Mouse (Mus musculus): ENCODE data around the gene Hk1. TPM values are rescaled to one million over a fixed set of nuclear protein-coding genes. Genes with fewer than 3 reads are reported as not detected.

Gene Hk1
- polyA plus RNA-seq, 1 experiment from 2014 or later = 19.9 TPM

GRCm38 (mm10) chr10:62339211-62340094 is 40.3 kb downstream of the Hk1 start:
- peak overlapping the region; percentile 22 for H3K9ac ChIP-seq (replicated peaks; ENCODE audit: low read length)
- DNase-seq (ENCODE audit: low spot score) (no peak), ATAC-seq (replicated peaks; ENCODE audit: insufficient number of reproducible peaks, low FRiP score, low TSS enrichment, low read depth) (peak; percentile 41)
- H3K4me2 ChIP-seq (ENCODE audit: low read depth, low read length) = peak overlapping the region; percentile 92
- no peaks in the 10 kb centered on the region; the same call in 1 of the 2 replicates for H3K4me1 ChIP-seq (ENCODE audit: control insufficient read depth, insufficient read depth, low read length)
- no peaks in the 10 kb centered on the region for H3K36me3 ChIP-seq (replicated peaks; ENCODE audit: control insufficient read depth, insufficient read depth, low read depth, low read length)
- H3K27ac ChIP-seq (replicated peaks; ENCODE audit: low read depth, low read length) = 0 out of 2 replicates have a peak overlapping the region, but pooled peaks have one; percentile 28
- no peaks in the 10 kb centered on the region for H3K27me3 ChIP-seq (ENCODE audit: control insufficient read depth, insufficient read depth, low read length)
- no peaks in the 10 kb centered on the region for H3K9me3 ChIP-seq (replicated peaks; ENCODE audit: control insufficient read depth, low read length)
- 4% methylated on average over 45 of the region's 45 CpGs for WGBS
- peak overlapping the region; percentile 67 for H3K4me3 ChIP-seq (ENCODE audit: low read depth, low read length)

DNA sequence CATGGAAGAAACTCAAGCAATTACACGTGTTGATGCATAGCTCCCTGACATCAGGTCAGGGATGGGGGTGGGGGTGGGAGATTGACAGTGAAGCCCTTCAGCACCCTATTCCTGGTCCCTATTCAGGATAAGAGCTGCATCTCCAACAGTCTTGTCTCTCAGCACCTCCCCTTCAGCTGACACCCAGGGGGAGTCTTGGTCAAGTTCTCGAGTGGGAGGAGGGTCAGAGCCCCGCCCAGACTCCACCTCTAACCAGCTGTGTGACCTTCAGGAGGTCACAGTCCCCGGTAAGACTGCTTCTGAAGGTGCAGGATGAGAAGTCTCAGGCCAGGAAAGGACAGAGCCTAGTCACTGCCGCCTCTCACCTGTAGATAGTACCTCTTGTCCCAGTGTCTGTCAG is 41.1 kb downstream of the Hk1 start:
- H3K4me3 ChIP-seq (ENCODE audit: low read depth, low read length) = no peak overlapping the region
- H3K27me3 ChIP-seq (ENCODE audit: control insufficient read depth, insufficient read depth, low read length) = no peaks in the 10 kb centered on the region
- no peaks in the 10 kb centered on the region; the same call in 1 of the 2 replicates for H3K4me1 ChIP-seq (ENCODE audit: control insufficient read depth, insufficient read depth, low read length)
- H3K27ac ChIP-seq (replicated peaks; ENCODE audit: low read depth, low read length) = no peak overlapping the region
- DNase-seq (ENCODE audit: low spot score) = no peak
- no peaks in the 10 kb centered on the region for H3K36me3 ChIP-seq (replicated peaks; ENCODE audit: control insufficient read depth, insufficient read depth, low read depth, low read length)
- no peak for ATAC-seq (replicated peaks; ENCODE audit: insufficient number of reproducible peaks, low FRiP score, low TSS enrichment, low read depth)
- 22% methylated on average over 5 of the region's 5 CpGs for WGBS
- H3K9me3 ChIP-seq (replicated peaks; ENCODE audit: control insufficient read depth, low read length) = no peaks in the 10 kb centered on the region
- H3K9ac ChIP-seq (replicated peaks; ENCODE audit: low read length) = no peak overlapping the region
- H3K4me2 ChIP-seq (ENCODE audit: low read depth, low read length) = no peak overlapping the region

DNA sequence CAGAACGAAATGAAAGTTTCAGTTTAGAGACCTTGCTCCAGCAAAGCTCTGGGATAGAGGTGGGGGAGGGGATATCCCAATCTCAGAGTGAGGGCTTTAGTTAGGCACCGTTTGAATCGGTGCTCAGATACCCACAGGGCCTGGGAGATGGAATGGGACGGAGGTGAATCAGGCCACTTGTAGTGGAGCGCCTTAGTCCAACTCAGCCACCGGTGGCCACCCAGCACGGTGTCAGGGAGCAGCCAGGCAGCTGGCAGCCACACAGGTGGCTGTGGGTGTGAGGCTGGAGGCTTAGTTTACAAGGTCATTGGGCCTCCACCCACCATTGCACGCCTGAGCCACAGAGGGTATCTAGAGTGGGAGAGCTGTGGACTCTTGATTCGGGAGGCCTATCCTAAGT is 41.5 kb downstream of the Hk1 start:
- Histone ChIP-seq H3K4me2 (ENCODE audit: low read depth, low read length) (no peak overlapping the region), H3K27me3 (ENCODE audit: control insufficient read depth, insufficient read depth, low read length) (no peaks in the 10 kb centered on the region), H3K27ac (replicated peaks; ENCODE audit: low read depth, low read length) (no peak overlapping the region), H3K36me3 (replicated peaks; ENCODE audit: control insufficient read depth, insufficient read depth, low read depth, low read length) (no peaks in the 10 kb centered on the region), H3K4me3 (ENCODE audit: low read depth, low read length) (no peak overlapping the region), H3K9me3 (replicated peaks; ENCODE audit: control insufficient read depth, low read length) (no peaks in the 10 kb centered on the region), H3K9ac (replicated peaks; ENCODE audit: low read length) (no peak overlapping the region), H3K4me1 (ENCODE audit: control insufficient read depth, insufficient read depth, low read length) (no peaks in the 10 kb centered on the region; the same call in 1 of the 2 replicates)
- 41% methylated on average over 9 of the region's 9 CpGs for WGBS
- no peak for ATAC-seq (replicated peaks; ENCODE audit: insufficient number of reproducible peaks, low FRiP score, low TSS enrichment, low read depth)
- no peak for DNase-seq (ENCODE audit: low spot score)

GRCm38 (mm10) chr10:62336601-62337578 is 42.8 kb downstream of the Hk1 start:
- 0 out of 2 replicates have a peak overlapping the region, but pooled peaks have one; percentile 35 for H3K27ac ChIP-seq (replicated peaks; ENCODE audit: low read depth, low read length)
- 26% methylated on average over 12 of the region's 12 CpGs for WGBS
- H3K9me3 ChIP-seq (replicated peaks; ENCODE audit: control insufficient read depth, low read length) = no peaks in the 10 kb centered on the region
- no peak overlapping the region for H3K4me3 ChIP-seq (ENCODE audit: low read depth, low read length)
- no peak overlapping the region; the same call in 1 of the 2 replicates for H3K9ac ChIP-seq (replicated peaks; ENCODE audit: low read length)
- peak; percentile 31 for DNase-seq (ENCODE audit: low spot score)
- no peak overlapping the region for H3K4me2 ChIP-seq (ENCODE audit: low read depth, low read length)
- H3K4me1 ChIP-seq (ENCODE audit: control insufficient read depth, insufficient read depth, low read length) = no peaks in the 10 kb centered on the region; the same call in 1 of the 2 replicates
- no peaks in the 10 kb centered on the region for H3K36me3 ChIP-seq (replicated peaks; ENCODE audit: control insufficient read depth, insufficient read depth, low read depth, low read length)
- no peak for ATAC-seq (replicated peaks; ENCODE audit: insufficient number of reproducible peaks, low FRiP score, low TSS enrichment, low read depth)
- no peaks in the 10 kb centered on the region for H3K27me3 ChIP-seq (ENCODE audit: control insufficient read depth, insufficient read depth, low read length)

DNA sequence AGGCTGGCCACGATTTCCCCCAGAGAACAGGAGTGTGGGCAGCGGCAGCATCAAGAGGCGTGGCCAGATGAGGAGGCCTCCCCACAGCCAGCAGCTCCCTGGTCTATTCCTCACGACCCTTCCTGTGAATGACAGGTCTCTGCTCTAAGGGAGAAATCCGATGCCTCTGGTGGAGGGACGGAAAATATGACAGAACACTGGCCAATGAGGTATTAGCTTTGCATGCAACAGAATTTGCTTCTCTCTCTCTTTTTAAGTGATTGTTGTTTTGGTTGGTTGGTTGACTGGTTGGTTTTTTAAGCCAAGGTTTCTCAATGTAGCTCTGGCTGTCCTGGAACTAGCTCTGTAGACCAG is 44.3 kb downstream of the Hk1 start:
- Histone ChIP-seq H3K27ac (replicated peaks; ENCODE audit: low read depth, low read length) (no peak overlapping the region), H3K9me3 (replicated peaks; ENCODE audit: control insufficient read depth, low read length) (no peaks in the 10 kb centered on the region), H3K4me3 (ENCODE audit: low read depth, low read length) (no peak overlapping the region), H3K4me2 (ENCODE audit: low read depth, low read length) (no peak overlapping the region), H3K36me3 (replicated peaks; ENCODE audit: control insufficient read depth, insufficient read depth, low read depth, low read length) (no peaks in the 10 kb centered on the region), H3K4me1 (ENCODE audit: control insufficient read depth, insufficient read depth, low read length) (no peaks in the 10 kb centered on the region; the same call in 1 of the 2 replicates), H3K9ac (replicated peaks; ENCODE audit: low read length) (no peak overlapping the region), H3K27me3 (ENCODE audit: control insufficient read depth, insufficient read depth, low read length) (no peaks in the 10 kb centered on the region)
- peak; percentile 57 for DNase-seq (ENCODE audit: low spot score)
- WGBS = 5% methylated on average over 6 of the region's 6 CpGs
- no peak for ATAC-seq (replicated peaks; ENCODE audit: insufficient number of reproducible peaks, low FRiP score, low TSS enrichment, low read depth)

- Histone ChIP-seq H3K9ac (replicated peaks; ENCODE audit: low read length) (no peak overlapping the region), H3K4me1 (ENCODE audit: control insufficient read depth, insufficient read depth, low read length) (no peaks in the 10 kb centered on the region; the same call in 1 of the 2 replicates), H3K4me3 (ENCODE audit: low read depth, low read length) (no peak overlapping the region), H3K27me3 (ENCODE audit: control insufficient read depth, insufficient read depth, low read length) (no peaks in the 10 kb centered on the region), H3K9me3 (replicated peaks; ENCODE audit: control insufficient read depth, low read length) (no peaks in the 10 kb centered on the region), H3K27ac (replicated peaks; ENCODE audit: low read depth, low read length) (no peak overlapping the region), H3K36me3 (replicated peaks; ENCODE audit: control insufficient read depth, insufficient read depth, low read depth, low read length) (no peaks in the 10 kb centered on the region), H3K4me2 (ENCODE audit: low read depth, low read length) (no peak overlapping the region)
- ATAC-seq (replicated peaks; ENCODE audit: insufficient number of reproducible peaks, low FRiP score, low TSS enrichment, low read depth) (no peak), DNase-seq (ENCODE audit: low spot score) (no peak)
- 49% methylated on average over 20 of the region's 20 CpGs for WGBS
Measured at GRCm38 (mm10) chr10:62334686-62335422, 44.9 kb downstream of the Hk1 start.

GRCm38 (mm10) chr10:62333269-62333668 is 46.4 kb downstream of the Hk1 start:
- Histone ChIP-seq H3K36me3 (replicated peaks; ENCODE audit: control insufficient read depth, insufficient read depth, low read depth, low read length) (no peaks in the 10 kb centered on the region), H3K27ac (replicated peaks; ENCODE audit: low read depth, low read length) (no peak overlapping the region), H3K9me3 (replicated peaks; ENCODE audit: control insufficient read depth, low read length) (no peaks in the 10 kb centered on the region), H3K4me1 (ENCODE audit: control insufficient read depth, insufficient read depth, low read length) (no peaks in the 10 kb centered on the region; the same call in 1 of the 2 replicates), H3K4me3 (ENCODE audit: low read depth, low read length) (no peak overlapping the region), H3K4me2 (ENCODE audit: low read depth, low read length) (no peak overlapping the region), H3K27me3 (ENCODE audit: control insufficient read depth, insufficient read depth, low read length) (no peaks in the 10 kb centered on the region), H3K9ac (replicated peaks; ENCODE audit: low read length) (no peak overlapping the region)
- 77% methylated on average over 14 of the region's 14 CpGs for WGBS
- ATAC-seq (replicated peaks; ENCODE audit: insufficient number of reproducible peaks, low FRiP score, low TSS enrichment, low read depth) = no peak
- DNase-seq (ENCODE audit: low spot score) = no peak
